Mouse (Mus musculus): ENCODE measurements around the gene Olfr1143. TPM values are rescaled to one million over a fixed set of nuclear protein-coding genes. Genes with fewer than 3 reads are reported as not detected.

Olfr1143 gene
- polyA plus RNA-seq (2014; fragmentation: Nextera tagmentation; extraction: Ambion mirVana): not detected in 2 replicates

GRCm38 (mm10) chr2:87800292-87800691 lies at the start of gene Olfr1143:
Olfr1143 (plus strand) TSS chr2:87800592.
- no peak within 1 kb of the TSS for H3K9ac ChIP-seq (ENCODE audit: low read length)
- H3K27ac ChIP-seq (replicated peaks; ENCODE audit: low read depth, low read length): no peak within 1 kb of the TSS
- no peaks in the 10 kb centered on the region for H3K27me3 ChIP-seq (ENCODE audit: control insufficient read depth, insufficient read depth, low read length)
- H3K9me3 ChIP-seq (ENCODE audit: control insufficient read depth, low read length): no peaks in the 10 kb centered on the region
- no peak within 1 kb of the TSS for H3K4me2 ChIP-seq (ENCODE audit: low read depth, severe bottlenecking)
- ATAC-seq (ENCODE audit: insufficient number of reproducible peaks, low FRiP score, low TSS enrichment, low read depth): no peak
- no peak for DNase-seq (ENCODE audit: low spot score)
- no peak within 1 kb of the TSS for H3K4me3 ChIP-seq (ENCODE audit: low read depth, low read length)
- H3K36me3 ChIP-seq (ENCODE audit: control insufficient read depth, insufficient read depth, low read length): no peaks in the 10 kb centered on the region
- H3K4me1 ChIP-seq (ENCODE audit: control insufficient read depth, insufficient read depth, low read length): no peaks in the 10 kb centered on the region

GRCm38 (mm10) chr2:87753891-87754290 lies 46.5 kb upstream of the Olfr1143 start, which contains the start of gene Olfr1141:
Olfr1141 (minus strand) TSS chr2:87753991.
- ATAC-seq (ENCODE audit: insufficient number of reproducible peaks, low FRiP score, low TSS enrichment, low read depth) (no peak), DNase-seq (ENCODE audit: low spot score) (no peak)
- Histone ChIP-seq H3K27ac (replicated peaks; ENCODE audit: low read depth, low read length) (no peak within 1 kb of the TSS), H3K4me2 (ENCODE audit: low read depth, severe bottlenecking) (no peak within 1 kb of the TSS), H3K4me1 (ENCODE audit: control insufficient read depth, insufficient read depth, low read length) (no peaks in the 10 kb centered on the region), H3K9me3 (ENCODE audit: control insufficient read depth, low read length) (no peaks in the 10 kb centered on the region), H3K9ac (ENCODE audit: low read length) (no peak within 1 kb of the TSS), H3K36me3 (ENCODE audit: control insufficient read depth, insufficient read depth, low read length) (no peaks in the 10 kb centered on the region), H3K27me3 (ENCODE audit: control insufficient read depth, insufficient read depth, low read length) (no peaks in the 10 kb centered on the region), H3K4me3 (ENCODE audit: low read depth, low read length) (no peak within 1 kb of the TSS)
- WGBS: 83% methylated on average over 1 of the region's 1 CpGs

GRCm38 (mm10) chr2:87776143-87776542 lies 24.2 kb upstream of the Olfr1143 start:
- 70% methylated on average over 1 of the region's 1 CpGs for WGBS
- Histone ChIP-seq H3K27me3 (ENCODE audit: control insufficient read depth, insufficient read depth, low read length) (no peaks in the 10 kb centered on the region), H3K9ac (ENCODE audit: low read length) (no peak overlapping the region), H3K4me3 (ENCODE audit: low read depth, low read length) (no peak overlapping the region), H3K4me1 (ENCODE audit: control insufficient read depth, insufficient read depth, low read length) (no peaks in the 10 kb centered on the region), H3K27ac (replicated peaks; ENCODE audit: low read depth, low read length) (no peak overlapping the region), H3K9me3 (ENCODE audit: control insufficient read depth, low read length) (no peaks in the 10 kb centered on the region), H3K4me2 (ENCODE audit: low read depth, severe bottlenecking) (no peak overlapping the region), H3K36me3 (ENCODE audit: control insufficient read depth, insufficient read depth, low read length) (no peaks in the 10 kb centered on the region)
- no peak for DNase-seq (ENCODE audit: low spot score)
- ATAC-seq (ENCODE audit: insufficient number of reproducible peaks, low FRiP score, low TSS enrichment, low read depth): no peak

- Histone ChIP-seq H3K36me3 (ENCODE audit: control insufficient read depth, insufficient read depth, low read length) (no peaks in the 10 kb centered on the region), H3K4me2 (ENCODE audit: low read depth, severe bottlenecking) (no peak within 1 kb of the TSS), H3K27me3 (ENCODE audit: control insufficient read depth, insufficient read depth, low read length) (no peaks in the 10 kb centered on the region), H3K4me1 (ENCODE audit: control insufficient read depth, insufficient read depth, low read length) (no peaks in the 10 kb centered on the region), H3K4me3 (ENCODE audit: low read depth, low read length) (no peak within 1 kb of the TSS), H3K9me3 (ENCODE audit: control insufficient read depth, low read length) (no peaks in the 10 kb centered on the region), H3K9ac (ENCODE audit: low read length) (no peak within 1 kb of the TSS), H3K27ac (replicated peaks; ENCODE audit: low read depth, low read length) (no peak within 1 kb of the TSS)
- ATAC-seq (ENCODE audit: insufficient number of reproducible peaks, low FRiP score, low TSS enrichment, low read depth) (no peak), DNase-seq (ENCODE audit: low spot score) (no peak)
- 87% methylated on average over 4 of the region's 4 CpGs for WGBS
Observed at GRCm38 (mm10) chr2:87779183-87779582, 21.2 kb upstream of the Olfr1143 start, which contains the start of gene Olfr152. Olfr152 (plus strand) TSS chr2:87779483.

GRCm38 (mm10) chr2:87809522-87809921 lies 9.1 kb downstream of the Olfr1143 start, which contains the start of gene Olfr1145:
Olfr1145 (plus strand) TSS chr2:87809822.
- H3K4me3 ChIP-seq (ENCODE audit: low read depth, low read length): no peak within 1 kb of the TSS
- WGBS: 84% methylated on average over 1 of the region's 1 CpGs
- ATAC-seq (ENCODE audit: insufficient number of reproducible peaks, low FRiP score, low TSS enrichment, low read depth): no peak
- DNase-seq (ENCODE audit: low spot score): no peak
- no peaks in the 10 kb centered on the region for H3K27me3 ChIP-seq (ENCODE audit: control insufficient read depth, insufficient read depth, low read length)
- no peaks in the 10 kb centered on the region for H3K36me3 ChIP-seq (ENCODE audit: control insufficient read depth, insufficient read depth, low read length)
- H3K4me2 ChIP-seq (ENCODE audit: low read depth, severe bottlenecking): no peak within 1 kb of the TSS
- no peaks in the 10 kb centered on the region for H3K9me3 ChIP-seq (ENCODE audit: control insufficient read depth, low read length)
- H3K9ac ChIP-seq (ENCODE audit: low read length): no peak within 1 kb of the TSS
- no peak within 1 kb of the TSS for H3K27ac ChIP-seq (replicated peaks; ENCODE audit: low read depth, low read length)
- H3K4me1 ChIP-seq (ENCODE audit: control insufficient read depth, insufficient read depth, low read length): no peaks in the 10 kb centered on the region

- Histone ChIP-seq H3K4me2 (ENCODE audit: low read depth, severe bottlenecking) (no peak within 1 kb of the TSS), H3K4me3 (ENCODE audit: low read depth, low read length) (no peak within 1 kb of the TSS), H3K36me3 (ENCODE audit: control insufficient read depth, insufficient read depth, low read length) (no peaks in the 10 kb centered on the region), H3K27me3 (ENCODE audit: control insufficient read depth, insufficient read depth, low read length) (no peaks in the 10 kb centered on the region), H3K27ac (replicated peaks; ENCODE audit: low read depth, low read length) (no peak within 1 kb of the TSS), H3K4me1 (ENCODE audit: control insufficient read depth, insufficient read depth, low read length) (no peaks in the 10 kb centered on the region), H3K9me3 (ENCODE audit: control insufficient read depth, low read length) (no peaks in the 10 kb centered on the region), H3K9ac (ENCODE audit: low read length) (no peak within 1 kb of the TSS)
- no peak for DNase-seq (ENCODE audit: low spot score)
- no peak for ATAC-seq (ENCODE audit: insufficient number of reproducible peaks, low FRiP score, low TSS enrichment, low read depth)
- 97% methylated on average over 1 of the region's 1 CpGs for WGBS
Observed at GRCm38 (mm10) chr2:87830233-87830632, 29.8 kb downstream of the Olfr1143 start, which contains the start of gene Olfr1148. Olfr1148 (plus strand) TSS chr2:87830533.

GRCm38 (mm10) chr2:87843693-87844092 lies 43.3 kb downstream of the Olfr1143 start, which contains the start of gene Olfr1150-ps1:
Olfr1150-ps1 (plus strand) TSS chr2:87843993.
- no peaks in the 10 kb centered on the region for H3K9me3 ChIP-seq (ENCODE audit: control insufficient read depth, low read length)
- H3K27me3 ChIP-seq (ENCODE audit: control insufficient read depth, insufficient read depth, low read length): no peaks in the 10 kb centered on the region
- no peaks in the 10 kb centered on the region for H3K4me1 ChIP-seq (ENCODE audit: control insufficient read depth, insufficient read depth, low read length)
- no peak within 1 kb of the TSS for H3K27ac ChIP-seq (replicated peaks; ENCODE audit: low read depth, low read length)
- DNase-seq (ENCODE audit: low spot score): no peak
- no peak within 1 kb of the TSS for H3K9ac ChIP-seq (ENCODE audit: low read length)
- H3K36me3 ChIP-seq (ENCODE audit: control insufficient read depth, insufficient read depth, low read length): no peaks in the 10 kb centered on the region
- no peak within 1 kb of the TSS for H3K4me3 ChIP-seq (ENCODE audit: low read depth, low read length)
- H3K4me2 ChIP-seq (ENCODE audit: low read depth, severe bottlenecking): no peak within 1 kb of the TSS
- 82% methylated on average over 1 of the region's 1 CpGs for WGBS
- ATAC-seq (ENCODE audit: insufficient number of reproducible peaks, low FRiP score, low TSS enrichment, low read depth): no peak
